Mouse (Mus musculus): ENCODE measurements around the gene Nelfcd.

DNA sequence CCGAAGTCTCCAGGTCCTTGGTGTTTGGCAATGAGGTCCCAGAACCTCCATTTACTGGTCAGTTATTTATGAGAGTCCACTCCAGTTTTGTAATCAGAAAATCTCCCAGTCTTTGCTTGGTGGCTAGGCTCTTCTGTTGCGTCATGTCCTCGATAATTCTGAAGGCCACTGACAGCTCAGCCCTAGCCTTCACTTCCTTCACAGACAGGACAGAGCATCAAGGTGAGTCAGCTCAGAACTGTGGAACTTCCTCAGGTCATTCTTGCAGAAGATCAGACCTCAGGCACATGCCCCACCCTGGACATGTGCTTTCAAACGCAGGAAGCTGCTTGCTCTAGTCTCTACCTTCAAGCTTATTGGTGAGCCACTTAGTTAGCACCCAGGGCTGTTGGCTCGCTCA is 22.2 kb upstream of the Nelfcd start:
- TF ChIP-seq CTCF (IDR thresholded peaks at IDR 0.05; ENCODE audit: insufficient read depth, low read length) (no peak), POLR2A (IDR thresholded peaks at IDR 0.05; ENCODE audit: borderline replicate concordance, extremely low read depth, low read depth, low read length) (no peak)
